Mouse (Mus musculus) layer of hippocampus, postnatal 10 days (tissue): ENCODE data around the gene Gm20479. TPM values are rescaled to one million over a fixed set of nuclear protein-coding genes. Genes with fewer than 3 reads are reported as not detected.

Experiments
- DNase-seq, 2 experiments: peaks; one replicate each; pipeline ENCODE4 v3.0.0; 2021; ENCODE audit warnings: low spot score in 2 of 2
- long read RNA-seq: library from polyadenylated mRNA; stranded (forward); transcript quantifications from one replicate; pipeline ENCODE4 v2.0.0, GENCODE M21; 2023
- total RNA-seq, 2 experiments: library from RNA; stranded (reverse); gene quantifications; 2 replicates each; pipeline ENCODE4 v1.2.3; 2021

Gene Gm20479
- not detected for total RNA-seq
- long read RNA-seq, result 0 reads

DNA sequence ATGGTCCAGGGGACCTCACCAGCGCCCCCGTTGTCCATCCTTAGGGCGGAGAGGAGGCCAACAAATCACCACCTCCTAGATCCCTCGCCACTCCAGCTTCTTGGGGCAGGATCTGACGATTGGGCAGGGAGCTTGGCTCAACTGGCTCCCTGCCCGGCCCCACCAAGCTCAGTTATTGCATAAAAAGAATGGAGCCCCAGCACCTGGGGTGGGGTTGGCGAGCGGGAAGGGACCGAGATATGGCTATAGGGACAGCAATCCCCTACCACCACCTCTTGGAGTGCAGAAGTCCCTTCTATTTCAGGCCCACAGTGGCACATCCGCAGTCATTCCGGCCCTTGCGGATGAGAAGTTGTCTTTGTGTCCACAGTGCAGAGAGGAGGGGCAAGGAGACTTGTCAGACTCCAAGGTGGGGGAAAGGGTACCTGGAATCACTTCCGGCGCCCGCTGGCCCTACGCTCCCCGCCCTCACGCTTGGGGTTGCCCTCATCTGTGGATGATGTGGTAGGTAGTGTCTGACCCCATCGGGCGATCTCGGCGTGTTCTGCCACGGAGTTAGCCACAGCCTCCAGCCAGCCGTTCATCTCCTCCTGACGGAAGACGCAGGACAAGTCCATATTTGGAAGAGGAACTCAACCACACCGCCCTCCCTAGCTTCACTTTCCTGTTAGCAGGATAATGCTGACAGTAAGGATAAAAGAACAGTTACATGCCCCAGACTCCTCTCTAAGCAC is at the start of gene Gm20479:
Gene Gm20479, minus strand, starts transcription at position 559 of the 734 bp plus-strand sequence.
- DNase-seq, result no peak

DNA sequence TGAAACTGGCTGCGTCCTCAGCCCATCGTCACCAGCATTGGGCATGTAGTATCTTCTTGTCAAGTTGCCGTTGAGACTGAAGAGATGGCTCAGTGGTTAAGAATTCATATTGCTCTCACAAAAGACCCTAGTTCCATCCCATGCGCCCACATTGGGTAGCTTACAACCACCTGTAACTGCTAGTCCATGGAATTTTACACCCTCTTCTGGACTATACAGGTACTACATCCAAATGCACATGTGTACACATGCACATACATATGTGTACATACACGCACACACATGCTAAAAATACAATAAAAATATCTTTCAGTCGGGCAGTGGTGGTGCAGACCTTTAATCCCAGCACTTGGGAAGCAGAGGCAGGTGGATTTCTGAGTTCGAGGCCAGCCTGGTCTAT is 49.3 kb upstream of the Gm20479 start:
- no peak for DNase-seq

DNA sequence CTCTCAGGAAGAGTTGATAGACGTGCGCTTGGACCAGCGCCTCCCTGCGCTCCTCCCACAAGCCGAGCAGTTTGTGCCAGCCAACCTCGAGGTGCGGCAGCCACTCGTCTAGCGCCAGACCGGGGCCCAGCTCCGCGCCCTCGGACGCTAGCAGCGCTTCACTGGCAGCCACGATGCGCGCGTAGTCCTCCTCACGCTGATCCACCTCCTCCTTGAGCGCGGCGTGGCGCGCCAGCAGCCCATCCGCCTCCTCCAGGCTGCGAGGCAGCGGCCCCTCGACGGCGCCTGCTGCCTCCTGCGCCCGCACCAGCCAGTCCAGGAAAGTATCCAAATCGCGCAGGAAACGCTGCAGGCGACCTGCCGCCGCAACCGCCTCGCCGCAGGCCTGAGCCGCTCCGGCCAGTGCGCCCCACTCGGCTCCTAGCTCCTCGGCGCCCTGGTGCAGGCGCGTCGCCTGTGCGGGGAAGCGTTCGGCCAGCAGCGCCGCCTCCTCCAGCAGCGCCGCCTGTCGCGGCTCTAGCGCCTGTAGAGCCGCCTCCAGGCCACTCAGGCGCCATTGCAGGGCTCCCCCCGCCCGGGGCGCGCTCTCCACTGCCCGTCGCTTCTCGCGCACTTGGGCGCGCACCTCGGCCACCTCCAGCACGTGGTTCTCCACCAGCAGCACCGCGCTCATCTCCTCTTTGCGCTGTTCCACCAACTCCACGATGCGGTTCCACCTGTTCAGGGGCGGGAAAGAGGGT is 47.2 kb upstream of the Gm20479 start:
- DNase-seq, result peak in 1 of 2 experiments; percentile 29

DNA sequence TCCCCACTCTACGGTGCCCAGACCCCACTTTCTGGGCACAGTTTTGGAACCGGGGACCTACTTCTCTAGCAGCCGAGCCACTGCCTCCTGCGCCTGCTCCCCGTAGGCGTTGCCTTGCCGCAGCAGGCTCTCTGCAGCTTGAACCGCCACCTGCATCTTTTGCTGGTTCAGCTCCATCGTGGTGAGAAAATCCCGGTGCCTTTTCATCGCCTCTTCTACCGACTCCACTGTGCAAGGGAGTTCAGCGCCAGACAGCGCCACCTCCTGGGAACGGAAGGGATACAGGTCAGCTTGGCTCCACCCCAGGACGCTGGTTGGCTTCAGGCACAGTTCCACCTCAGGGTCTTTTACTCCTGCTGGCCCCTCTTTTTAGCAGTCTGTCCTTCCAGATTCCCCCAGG is 45.5 kb upstream of the Gm20479 start:
- peak; percentile 77 to 79 for DNase-seq

DNA sequence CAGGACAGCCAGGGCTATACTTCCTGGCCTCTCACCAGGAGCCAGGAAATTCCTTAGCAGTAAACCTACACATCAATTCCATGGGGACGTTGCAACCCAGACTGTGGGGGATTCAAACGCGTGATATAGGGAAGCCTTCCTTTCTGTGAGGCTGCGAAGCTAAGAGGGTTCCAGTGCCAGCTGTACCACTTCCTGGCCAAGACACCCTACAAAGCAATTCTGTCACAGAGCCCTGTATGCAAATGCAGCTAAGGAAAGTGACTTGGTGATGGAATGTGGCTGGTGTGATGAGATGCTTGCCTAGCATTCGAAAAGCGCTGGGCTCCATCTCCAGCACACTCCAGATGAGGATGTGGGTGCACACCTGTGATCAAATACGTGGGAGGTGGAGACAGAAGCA is 43.3 kb upstream of the Gm20479 start:
- no peak for DNase-seq

DNA sequence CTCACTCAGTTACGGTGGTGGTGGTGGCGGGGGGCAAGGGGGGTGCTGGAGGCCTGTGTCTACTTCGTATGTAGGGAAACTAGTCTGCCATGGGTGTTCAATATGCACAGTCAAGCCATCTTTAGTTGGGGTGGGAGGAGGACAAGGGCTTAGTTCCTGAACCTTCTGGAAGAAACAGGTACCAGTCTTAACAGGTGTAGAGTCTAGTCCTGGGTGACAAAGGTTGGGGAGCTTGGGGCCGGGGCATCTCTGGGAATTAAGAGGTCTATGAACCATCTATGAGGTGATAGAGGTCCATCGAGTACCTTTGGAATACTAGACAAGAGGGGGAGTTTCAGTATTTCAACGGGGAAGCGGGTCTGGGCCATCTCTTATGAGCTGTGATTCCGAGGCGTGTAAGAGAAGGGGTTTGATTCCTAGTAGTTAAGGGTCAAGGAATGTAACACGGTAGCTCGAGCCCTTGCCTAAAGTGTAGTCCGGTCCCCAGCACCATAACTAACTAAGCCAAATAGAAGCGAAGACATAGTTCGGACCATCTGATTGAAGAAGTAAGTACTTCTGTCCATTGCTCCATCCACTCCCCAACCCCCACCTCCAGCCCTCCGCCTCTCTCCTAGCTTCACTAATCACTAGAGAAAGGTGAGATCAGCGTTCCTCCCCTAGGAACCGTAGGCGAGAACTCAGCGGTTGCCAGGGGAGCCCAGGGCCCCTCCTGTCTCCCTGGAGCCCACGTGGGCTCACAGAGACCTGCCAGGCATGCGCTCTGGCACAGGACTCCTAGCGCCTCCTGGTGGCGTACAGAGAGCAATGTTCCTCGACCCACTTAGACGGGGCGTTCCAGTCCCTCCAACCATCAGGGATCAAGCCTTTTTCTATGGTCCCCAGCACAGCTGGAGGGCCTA is 40.1 kb upstream of the Gm20479 start:
- DNase-seq, result peak; percentile 60 to 62

DNA sequence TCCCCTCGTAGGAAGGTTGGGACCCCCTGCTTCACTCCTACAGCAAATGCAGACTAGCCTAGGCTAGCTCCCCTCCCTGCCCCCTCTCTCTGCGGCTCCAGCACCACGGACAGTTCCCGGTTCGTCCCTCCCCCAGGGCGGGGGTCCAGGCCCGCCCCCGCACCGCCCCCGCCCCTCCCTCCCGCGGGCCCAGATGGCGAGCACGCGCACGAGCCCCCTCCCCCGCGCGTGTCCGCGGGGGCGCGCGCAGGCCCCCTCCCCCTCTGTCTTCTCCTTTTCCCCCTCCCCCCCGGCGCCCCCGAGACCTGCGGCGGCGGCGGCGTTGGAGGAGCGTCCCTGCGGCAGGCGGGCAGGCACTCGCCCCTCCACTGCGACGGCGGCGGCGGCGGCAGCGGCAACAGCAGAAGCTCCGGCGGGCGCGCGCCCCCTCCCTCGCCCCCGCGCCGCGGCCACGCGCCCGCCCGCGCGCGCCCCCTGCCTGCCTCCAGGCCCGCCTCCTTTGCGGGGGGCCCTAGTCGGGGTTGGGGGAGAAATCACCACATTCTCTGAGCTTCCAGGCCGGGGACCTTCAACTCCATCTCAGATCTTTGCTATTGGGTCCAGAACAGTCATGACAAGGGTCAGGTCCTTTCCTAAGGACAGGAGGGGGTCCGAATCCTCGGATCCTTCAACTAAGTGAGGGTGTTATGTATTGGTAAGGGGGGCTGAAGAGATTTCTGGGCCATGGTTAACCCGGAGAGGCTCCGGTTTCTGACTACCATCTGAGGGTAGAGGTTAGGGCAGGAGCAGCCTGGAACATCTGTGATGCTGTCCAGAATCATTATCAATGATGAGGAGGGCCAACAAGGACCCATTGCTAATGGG is 39.2 kb upstream of the Gm20479 start:
- DNase-seq, result peak; percentile 57 to 69

DNA sequence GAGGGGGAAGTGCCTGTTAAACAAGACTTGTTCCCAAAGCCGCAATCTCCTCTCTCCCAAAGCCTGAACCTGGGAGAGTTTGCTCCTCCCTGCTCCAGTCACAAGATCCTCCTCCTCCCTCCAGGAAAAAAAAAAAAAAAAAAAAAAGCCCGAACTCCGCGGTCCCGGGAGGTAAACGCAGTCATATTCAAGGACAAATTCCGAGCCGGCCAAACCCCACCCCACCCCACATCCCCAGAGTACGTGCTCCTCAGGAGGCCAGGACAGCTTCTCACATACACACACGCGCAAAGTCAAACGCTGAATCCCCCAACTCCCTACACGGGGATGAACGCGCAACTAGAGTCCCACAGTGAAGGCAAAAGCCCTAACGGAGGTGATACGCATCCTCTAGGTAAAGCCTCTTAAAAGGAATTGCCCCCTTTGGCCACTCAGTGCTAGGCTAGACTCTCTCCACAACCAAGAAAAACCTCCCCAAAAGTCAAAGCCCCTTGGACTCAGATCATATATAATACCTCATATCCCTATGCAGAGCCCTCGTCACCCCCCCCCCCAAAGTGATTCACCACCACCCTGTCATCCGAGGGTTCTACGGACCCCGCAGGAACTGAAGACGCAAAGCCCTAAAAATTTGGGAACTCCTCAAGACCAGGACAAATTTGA is 38.4 kb upstream of the Gm20479 start:
- DNase-seq, result no peak

DNA sequence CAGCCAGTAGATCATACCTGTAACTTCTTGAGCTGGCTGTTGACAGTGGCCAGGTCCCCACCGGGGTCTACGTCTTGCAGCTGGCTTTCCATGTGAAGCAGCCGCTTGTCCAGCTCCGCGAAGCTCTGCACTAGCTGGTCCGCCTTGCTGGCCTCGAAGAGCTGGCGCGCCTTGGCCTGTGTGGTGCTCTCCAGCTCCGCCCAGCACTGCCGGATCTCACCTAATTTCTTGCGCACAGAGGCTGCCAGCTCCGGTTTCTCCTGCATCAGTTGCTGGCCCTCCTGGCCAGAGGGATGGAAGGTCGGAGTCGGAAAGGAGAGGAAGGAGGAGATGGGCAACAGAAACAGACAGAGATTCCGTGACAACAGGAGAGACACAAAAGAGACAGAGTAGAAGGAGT is 34.2 kb upstream of the Gm20479 start:
- no peak for DNase-seq

DNA sequence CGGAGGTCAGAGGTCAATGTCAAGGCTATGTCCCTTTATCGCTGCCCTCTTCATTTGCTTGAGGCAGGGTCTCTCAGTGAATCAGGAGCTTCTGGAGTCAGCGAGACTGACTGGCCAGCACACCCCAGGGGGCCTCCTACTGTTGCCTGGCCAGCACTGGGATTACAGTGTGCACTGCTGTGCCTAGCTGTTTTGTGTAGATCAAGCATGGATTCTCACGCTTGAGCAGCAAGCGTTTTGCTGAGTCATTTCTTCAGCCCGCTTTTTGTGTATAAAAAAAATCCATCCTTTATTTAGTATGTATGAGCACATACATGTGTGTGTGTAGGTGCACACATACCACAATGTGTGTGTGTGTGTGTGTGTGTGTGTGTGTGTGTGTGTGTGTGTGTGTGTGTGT is 32.0 kb upstream of the Gm20479 start:
- DNase-seq, result no peak

DNA sequence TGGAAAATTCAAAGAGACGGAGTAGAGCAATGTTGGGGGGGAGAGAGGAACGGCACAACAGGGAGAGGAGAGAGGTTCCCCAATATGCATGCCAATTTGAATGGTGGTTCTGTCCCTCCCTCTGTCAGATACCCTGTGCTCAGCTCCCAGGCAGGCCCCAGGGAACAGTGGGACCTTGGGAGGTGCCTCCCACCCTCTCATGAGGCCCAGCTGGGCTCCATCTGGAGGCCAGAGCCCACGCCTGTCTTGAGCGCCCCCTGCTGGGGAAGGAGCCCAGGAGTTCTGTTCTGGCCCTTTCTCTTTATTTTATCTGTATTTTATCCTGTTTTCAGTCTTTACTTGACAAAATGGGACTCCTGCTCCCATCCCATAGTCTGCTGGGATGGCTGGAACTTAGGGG is 27.5 kb upstream of the Gm20479 start:
- DNase-seq, result peak; percentile 62 to 71

DNA sequence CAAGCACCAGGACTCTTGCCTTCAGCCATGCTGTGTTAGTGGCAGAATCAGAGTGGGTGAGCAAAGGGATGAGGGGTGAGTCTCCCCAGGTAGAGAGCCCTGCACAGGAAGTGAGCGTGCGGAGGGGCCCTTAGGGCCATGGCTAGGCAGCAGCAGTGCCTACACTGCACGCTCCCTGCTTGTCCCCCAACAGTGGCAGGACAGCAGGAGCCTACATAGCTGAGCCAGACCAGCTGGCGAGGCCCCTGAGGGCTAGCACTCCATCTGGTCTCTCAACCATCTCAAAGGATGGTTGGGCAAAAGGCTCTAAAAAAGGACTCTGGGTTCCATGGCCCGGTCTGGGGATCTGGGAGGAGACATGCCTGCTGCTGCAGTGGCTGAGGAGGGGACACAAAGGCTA is 26.9 kb upstream of the Gm20479 start:
- no peak for DNase-seq

DNA sequence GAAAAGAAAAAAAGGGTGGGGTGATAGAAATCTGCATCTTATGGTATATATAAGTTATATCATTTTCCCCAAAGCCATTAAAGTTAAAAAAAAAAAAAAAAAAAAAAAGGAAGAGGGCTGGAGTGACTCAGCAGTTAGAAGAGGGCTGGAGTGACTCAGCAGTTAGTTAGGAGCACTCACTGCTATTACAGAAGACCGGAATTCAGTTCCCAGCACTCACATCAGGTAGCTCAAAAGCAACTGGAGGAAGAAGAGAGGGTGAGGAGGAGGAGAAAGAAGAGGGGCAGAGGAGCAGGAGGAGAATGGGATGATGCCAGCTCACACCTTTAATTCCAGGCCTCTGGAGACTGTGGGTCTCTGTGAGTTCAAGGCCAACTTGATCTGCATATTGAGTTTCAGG is 26.0 kb upstream of the Gm20479 start:
- DNase-seq, result no peak

DNA sequence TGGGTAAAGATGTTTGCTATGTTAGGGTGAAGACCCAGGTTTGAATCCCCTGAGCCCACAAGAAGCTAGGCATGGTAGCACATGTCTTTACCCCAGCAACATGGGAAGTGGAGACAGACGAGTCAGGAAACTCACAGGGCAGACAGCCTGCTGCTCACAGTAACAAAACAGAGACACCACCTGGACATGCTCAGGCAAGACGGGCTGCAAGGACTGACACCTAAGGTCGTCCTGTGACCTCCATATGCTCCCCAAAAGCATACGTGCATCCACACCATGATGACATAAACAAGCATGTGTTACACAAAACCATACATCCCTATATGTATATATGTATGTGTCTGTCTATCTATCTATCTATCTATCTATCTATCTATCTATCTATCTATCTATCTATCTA is 24.3 kb upstream of the Gm20479 start:
- no peak for DNase-seq

DNA sequence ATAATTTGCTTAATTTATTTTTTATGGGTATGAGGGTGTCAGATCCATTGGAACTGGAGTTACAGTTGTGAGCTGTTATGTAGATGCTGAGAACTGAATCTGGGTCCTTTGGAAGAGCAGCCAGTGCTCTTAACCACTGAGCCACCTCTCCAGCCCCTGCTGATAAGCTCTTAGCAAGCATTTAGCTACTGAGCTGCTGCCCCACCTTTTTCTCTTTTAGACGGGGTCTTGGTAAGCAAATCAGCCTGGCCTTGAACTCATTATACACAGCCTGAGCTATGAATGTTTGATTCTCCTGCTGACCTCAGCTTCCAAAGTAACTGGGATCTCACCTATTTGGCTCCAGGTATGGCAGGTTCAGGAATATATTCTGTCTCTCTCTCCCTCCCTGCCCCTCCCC is 23.8 kb upstream of the Gm20479 start:
- DNase-seq, result no peak

DNA sequence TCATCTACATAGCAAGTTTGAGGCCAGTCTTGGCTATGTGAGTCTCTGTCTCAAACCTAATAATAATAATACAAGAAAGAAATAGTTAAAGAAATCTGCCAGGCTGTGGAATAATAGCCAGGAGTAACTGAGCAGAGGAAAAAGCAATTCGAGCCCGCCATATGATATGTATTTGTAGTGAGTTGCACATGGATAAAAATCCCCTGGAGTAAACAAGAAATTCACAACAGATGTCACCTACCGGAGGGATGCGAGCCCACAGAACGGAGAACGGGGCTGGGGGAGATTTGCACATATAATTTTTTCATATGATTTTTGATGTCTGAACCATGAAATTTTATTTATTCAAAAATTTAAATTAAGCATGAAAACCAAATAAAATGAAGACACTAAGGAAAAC is 22.6 kb upstream of the Gm20479 start:
- no peak for DNase-seq

DNA sequence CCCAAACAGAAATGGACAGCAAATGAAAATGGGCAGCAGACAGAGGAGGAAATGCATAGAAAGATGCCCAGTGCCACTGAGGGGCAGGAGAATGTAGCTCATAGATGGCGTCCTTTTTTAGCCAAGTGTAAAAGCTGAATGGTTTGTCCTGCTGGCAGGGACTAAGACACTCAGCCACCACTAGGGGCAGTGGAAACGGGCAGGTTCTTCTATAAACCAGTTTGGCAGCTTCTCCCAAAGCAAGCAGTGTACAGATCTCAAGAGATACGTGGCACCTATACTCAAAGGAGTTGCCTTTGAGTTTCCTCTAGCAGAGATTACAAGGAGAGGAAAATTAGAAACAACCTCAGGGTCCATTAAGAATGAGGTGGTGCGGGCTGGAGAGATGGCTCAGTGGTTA is 21.2 kb upstream of the Gm20479 start:
- peak in 1 of 2 experiments; percentile 52 for DNase-seq

DNA sequence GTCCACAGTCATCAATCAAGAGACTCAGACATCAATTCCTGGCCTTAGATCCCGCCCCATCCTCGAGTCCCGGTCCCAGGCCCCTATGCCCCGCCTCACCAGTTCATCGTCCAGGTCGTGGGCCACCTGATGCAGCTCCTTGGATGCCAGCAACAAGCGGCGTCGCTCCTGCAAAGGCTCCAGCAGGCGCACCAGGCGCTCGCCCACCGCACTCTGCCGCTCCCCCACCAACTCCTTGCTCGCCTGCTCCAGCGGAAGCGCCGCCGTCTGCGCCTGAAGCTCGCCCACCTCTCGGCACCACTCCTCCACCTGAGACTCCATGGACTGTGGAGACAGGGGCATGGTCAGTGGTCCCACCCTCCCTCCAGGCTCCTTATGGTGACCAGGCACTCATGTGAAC is 18.1 kb upstream of the Gm20479 start:
- DNase-seq, result peak in 1 of 2 experiments; percentile 49

DNA sequence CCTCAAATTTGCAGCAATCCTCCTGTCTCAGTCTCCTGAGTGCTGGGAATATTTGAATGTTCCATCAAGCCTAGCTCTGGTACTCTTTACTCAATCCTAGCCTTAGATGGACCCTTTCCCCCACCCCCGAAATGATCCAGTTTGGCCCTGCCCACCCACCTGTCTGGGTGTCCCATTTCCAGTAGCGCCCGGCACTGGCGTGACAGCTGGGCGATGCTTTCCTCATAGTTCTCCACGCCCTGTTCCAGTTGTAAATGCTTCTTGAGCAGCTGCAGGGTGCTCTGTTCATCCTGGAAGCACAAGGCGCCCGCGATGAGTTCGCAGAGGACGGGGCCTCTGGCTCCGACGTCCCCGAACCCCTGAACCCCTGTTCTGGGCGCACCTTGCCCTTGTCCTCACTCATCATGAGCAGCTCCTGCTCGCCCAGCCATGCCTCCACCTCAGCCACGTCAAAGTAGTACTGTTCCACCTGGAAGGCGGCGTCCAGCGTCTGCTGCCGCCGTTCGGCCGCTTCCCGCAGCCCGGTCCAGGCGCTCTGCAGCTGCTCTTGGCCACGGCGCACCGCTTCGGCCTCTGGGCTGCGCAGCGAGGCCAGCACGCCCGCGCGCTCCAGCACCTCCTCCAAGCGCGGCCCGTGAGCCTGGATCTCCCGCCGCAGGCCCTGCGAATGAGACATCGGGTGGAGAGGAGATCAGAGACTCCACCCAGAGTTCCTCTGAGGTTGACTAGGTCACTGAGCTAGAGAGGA is 14.7 kb upstream of the Gm20479 start:
- no peak for DNase-seq

DNA sequence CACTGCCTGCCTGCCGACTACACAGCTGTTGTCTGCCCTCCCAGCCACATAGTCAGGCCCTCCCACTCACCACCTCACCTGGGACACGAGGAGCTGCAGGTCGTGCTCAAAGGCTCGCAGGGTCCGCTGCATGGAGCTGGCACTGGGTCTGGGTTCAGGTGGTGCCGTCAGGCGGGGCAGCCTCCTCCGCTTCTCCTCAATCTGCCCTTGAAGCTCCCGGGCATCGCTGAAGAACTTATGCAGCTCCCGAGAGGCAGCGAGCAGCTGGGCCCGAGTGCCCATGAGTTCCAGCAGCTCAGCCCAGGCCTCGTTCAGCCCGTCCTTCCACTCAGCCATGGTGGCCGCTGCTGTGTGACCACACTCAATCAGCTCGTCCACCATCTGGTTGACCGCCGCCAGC is 11.9 kb upstream of the Gm20479 start:
- DNase-seq, result no peak
